Mouse (Mus musculus) cerebellum, adult 2 months (tissue): ENCODE data around the gene Ghr.

Experiments used
- CTCF ChIP-seq: fragments of 200-500 bp; IDR thresholded peaks from 2 replicates; pipeline ENCODE4 v1.5.1; 2011; ENCODE audit warnings: low read depth, mild to moderate bottlenecking, control low read depth, low read length, moderate library complexity, borderline replicate concordance; ENCODE audit not compliant: insufficient read depth
- POLR2A ChIP-seq: fragments of 200-500 bp; IDR thresholded peaks from 2 replicates; pipeline ENCODE4 v1.6.1; 2011; ENCODE audit warnings: low read length, control low read depth, borderline replicate concordance; ENCODE audit not compliant: insufficient read depth

DNA sequence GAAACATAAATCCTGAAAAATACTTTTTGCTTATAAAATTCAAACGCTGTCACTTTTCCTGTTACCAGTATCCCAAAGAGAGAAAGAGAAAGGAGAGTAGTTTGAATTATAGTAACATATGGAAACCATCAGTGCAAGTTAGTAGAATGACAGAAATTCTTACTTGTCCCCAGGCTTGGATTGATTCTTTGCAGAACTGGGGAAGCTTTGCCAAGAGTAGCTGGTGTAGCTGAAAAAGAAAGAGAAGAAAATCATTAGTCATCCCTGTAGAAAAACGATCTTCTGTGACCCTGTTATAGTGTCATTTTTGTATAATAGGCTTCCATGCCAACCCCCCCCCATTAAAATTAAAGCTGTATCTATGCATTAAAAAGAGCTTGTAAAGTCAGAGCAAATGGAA is 194.8 kb downstream of the Ghr start:
- TF ChIP-seq CTCF (no peak), POLR2A (no peak)
